Mouse (Mus musculus) C2C12 (cell line): ENCODE results near the gene Gm5460.

Experiments used
- CTCF ChIP-seq: IDR thresholded peaks from one replicate; pipeline ENCODE4 v1.5.1; 2011; ENCODE audit not compliant: control insufficient read depth, insufficient read depth, insufficient read length
- MYOG ChIP-seq: IDR thresholded peaks from one replicate; pipeline ENCODE4 v1.6.1; 2011; ENCODE audit not compliant: control insufficient read depth, insufficient read length; ENCODE audit errors: extremely low read depth
- USF1 ChIP-seq: IDR thresholded peaks from one replicate; pipeline ENCODE4 v1.6.1; 2011; ENCODE audit warnings: low read depth, mild to moderate bottlenecking, control low read depth, moderate library complexity

GRCm38 (mm10) chr14:34092856-34093255 is 76.3 kb downstream of the Gm5460 start:
- TF ChIP-seq MYOG (no peak), CTCF (no peak), USF1 (no peak)
